Mouse (Mus musculus) cerebellum, adult 2 months (tissue): ENCODE results near the gene Sucla2. TPM values are rescaled to one million over a fixed set of nuclear protein-coding genes. Genes with fewer than 3 reads are reported as not detected.

Experiments used
- DNase-seq, 2 experiments: peaks; one replicate each; pipeline ENCODE4 v3.0.0; 2021
- H3K27ac ChIP-seq: fragments of 200-500 bp; 2 replicates; pipeline ENCODE4 v1.5.1; 2012; ENCODE audit warnings: low read length, control low read depth, inconsistent platforms; ENCODE audit not compliant: insufficient read depth
- H3K27me3 ChIP-seq: fragments of 200-500 bp; 2 replicates; pipeline ENCODE4 v1.6.1; 2012; ENCODE audit warnings: inconsistent platforms, mild to moderate bottlenecking, low read length, moderate library complexity; ENCODE audit not compliant: control insufficient read depth, insufficient read depth
- H3K4me1 ChIP-seq: fragments of 200-500 bp; 2 replicates; pipeline ENCODE4 v1.6.1; 2011; ENCODE audit warnings: low read length; ENCODE audit not compliant: control insufficient read depth, insufficient read depth
- H3K4me3 ChIP-seq: fragments of 200-500 bp; replicated peaks from 2 replicates; pipeline ENCODE3; 2011; ENCODE audit warnings: mild to moderate bottlenecking, low read depth, low read length, control low read depth; ENCODE audit not compliant: insufficient read depth
- CTCF ChIP-seq: fragments of 200-500 bp; IDR thresholded peaks from 2 replicates; pipeline ENCODE4 v1.5.1; 2011; ENCODE audit warnings: low read depth, mild to moderate bottlenecking, control low read depth, low read length, moderate library complexity, borderline replicate concordance; ENCODE audit not compliant: insufficient read depth
- POLR2A ChIP-seq: fragments of 200-500 bp; IDR thresholded peaks from 2 replicates; pipeline ENCODE4 v1.6.1; 2011; ENCODE audit warnings: low read length, control low read depth, borderline replicate concordance; ENCODE audit not compliant: insufficient read depth
- WGBS: fragments of 180-500 bp; shearing (Covaris S2); methylation state at CpG from one replicate; pipeline ENCODE4 v1.1.7; 2018; 5-methylcytosine and 5-hydroxymethylcytosine counted together
- polyA plus RNA-seq: library from polyadenylated mRNA; depleted of rRNA; stranded (reverse); fragments of >200 nt; gene quantifications from 2 replicates; pipeline ENCODE4 v1.2.3, GENCODE M21; 2012; rRNA removed

Gene Sucla2
- polyA plus RNA-seq, 1 experiment: 164 TPM

- no peak overlapping the region for H3K27ac ChIP-seq
- 3% methylated on average over 9 of the region's 9 CpGs for WGBS
- no peak for TF ChIP-seq CTCF
- no peak for TF ChIP-seq POLR2A
Observed at GRCm38 (mm10) chr14:73632648-73633263, 107.6 kb downstream of the Sucla2 start.

GRCm38 (mm10) chr14:73634356-73634755 is 109.2 kb downstream of the Sucla2 start:
- H3K27me3 ChIP-seq: no peaks in the 10 kb centered on the region

More at GRCm38 (mm10) chr14:73632648-73633263, 107.6 kb downstream of the Sucla2 start:
- H3K27me3 ChIP-seq: no peaks in the 10 kb centered on the region
- H3K4me1 ChIP-seq: 0 out of 2 replicates have a peak, but pooled peaks cover 2% of the 10 kb centered on the region
- no peak overlapping the region for H3K4me3 ChIP-seq
- peak; percentile 65 to 73 for DNase-seq

GRCm38 (mm10) chr14:73637460-73637859 is 112.3 kb downstream of the Sucla2 start:
- no peak for TF ChIP-seq POLR2A
- no peak for TF ChIP-seq CTCF
- H3K4me3 ChIP-seq: no peak overlapping the region
- H3K27me3 ChIP-seq: no peaks in the 10 kb centered on the region
- H3K4me1 ChIP-seq: 0 out of 2 replicates have a peak, but pooled peaks cover 2% of the 10 kb centered on the region
- no peak overlapping the region for H3K27ac ChIP-seq
- DNase-seq: no peak

More at GRCm38 (mm10) chr14:73634356-73634755, 109.2 kb downstream of the Sucla2 start:
- Histone ChIP-seq H3K4me3 (no peak overlapping the region), H3K27ac (no peak overlapping the region), H3K4me1 (0 out of 2 replicates have a peak, but pooled peaks cover 2% of the 10 kb centered on the region)
- 66% methylated on average over 3 of the region's 3 CpGs for WGBS
- TF ChIP-seq CTCF: no peak
- no peak for TF ChIP-seq POLR2A
- DNase-seq: no peak

Other genes with a start within 250 kb of the Sucla2 start
- gene Rb1, start 199.5 kb upstream of the Sucla2 start, polyA plus RNA-seq: 21.2 and 22.4 TPM in 2 replicates
- gene Itm2b, start 140.0 kb upstream of the Sucla2 start, polyA plus RNA-seq: 1,793 and 1,993 TPM in 2 replicates
- gene Med4, start 15.3 kb upstream of the Sucla2 start, polyA plus RNA-seq: 38.7 and 40.0 TPM in 2 replicates
- gene Nudt15, start 22.9 kb downstream of the Sucla2 start, polyA plus RNA-seq: 4.6 and 5.0 TPM in 2 replicates
- not detected in 2 replicates for gene Gm21750, start 135.9 kb downstream of the Sucla2 start, polyA plus RNA-seq